Mouse (Mus musculus) intestine, postnatal 0 days (tissue): ENCODE results near the gene Ckap2l. TPM values are rescaled to one million over a fixed set of nuclear protein-coding genes. Genes with fewer than 3 reads are reported as not detected.
A peak's percentile ranks its signal among the peaks of the same experiment; 100 is the strongest.

ENCODE experiments used
- ATAC-seq: fragments of 200-750 bp; cut with Nextera tagmentation; 2 replicates; pipeline ENCODE4 v1.8.0; 2017; ENCODE audit warnings: mild to moderate bottlenecking, moderate TSS enrichment, moderate library complexity
- H3K27ac ChIP-seq: fragments of 300-500 bp; sonication (generic); 2 replicates; pipeline ENCODE4 v1.5.1; 2014; ENCODE audit warnings: mild to moderate bottlenecking, low read depth, low read length, moderate library complexity
- H3K27me3 ChIP-seq: fragments of 300-500 bp; sonication (generic); replicated peaks from 2 replicates; pipeline ENCODE4 v1.6.1; 2014; ENCODE audit warnings: low read length, mixed read lengths; ENCODE audit not compliant: control insufficient read depth, insufficient read depth
- H3K36me3 ChIP-seq: fragments of 300-500 bp; sonication (generic); 2 replicates; pipeline ENCODE4 v1.6.1; 2014; ENCODE audit warnings: mild to moderate bottlenecking, moderate library complexity; ENCODE audit not compliant: control insufficient read depth, insufficient read depth
- H3K4me1 ChIP-seq: fragments of 300-500 bp; sonication (generic); replicated peaks from 2 replicates; pipeline ENCODE4 v1.6.1; 2014; ENCODE audit warnings: antibody characterized with exemption, low read length, mixed read lengths; ENCODE audit not compliant: control insufficient read depth, insufficient read depth
- H3K4me2 ChIP-seq: fragments of 300-500 bp; sonication (generic); replicated peaks from 2 replicates; pipeline ENCODE4 v1.6.1; 2014; ENCODE audit warnings: low read depth, mild to moderate bottlenecking, moderate library complexity
- H3K4me3 ChIP-seq: fragments of 300-500 bp; sonication (generic); 2 replicates; pipeline ENCODE4 v1.5.1; 2014; ENCODE audit warnings: low read depth, low read length
- H3K9ac ChIP-seq: fragments of 300-500 bp; sonication (generic); 2 replicates; pipeline ENCODE4 v1.6.1; 2014; ENCODE audit warnings: mild to moderate bottlenecking, low read depth, low read length
- H3K9me3 ChIP-seq: fragments of 300-500 bp; sonication (generic); 2 replicates; pipeline ENCODE4 v1.6.1; 2016; ENCODE audit warnings: mixed run types; ENCODE audit not compliant: control insufficient read depth
- CTCF ChIP-seq: sonication (generic); IDR thresholded peaks from 2 replicates; pipeline ENCODE4 v1.5.1; 2016; ENCODE audit warnings: low read depth, mild to moderate bottlenecking, control low read depth, antibody characterized with exemption, moderate library complexity
- WGBS: fragments of 180-500 bp; shearing (Covaris S2); extraction: QIAGEN DNeasy Blood & Tissue Kit; methylation state at CpG from one replicate; pipeline ENCODE4 v1.1.7; 2014; 5-methylcytosine and 5-hydroxymethylcytosine counted together
- polyA plus RNA-seq: library from polyadenylated mRNA; unstranded; fragments of >200 nt; fragmentation: Nextera tagmentation; extraction: Ambion mirVana; gene quantifications from 2 replicates; pipeline ENCODE4 v1.2.1, GENCODE M21; 2015

Gene Ckap2l
- polyA plus RNA-seq, 1 experiment from 2014 or later: 11.0 TPM

DNA sequence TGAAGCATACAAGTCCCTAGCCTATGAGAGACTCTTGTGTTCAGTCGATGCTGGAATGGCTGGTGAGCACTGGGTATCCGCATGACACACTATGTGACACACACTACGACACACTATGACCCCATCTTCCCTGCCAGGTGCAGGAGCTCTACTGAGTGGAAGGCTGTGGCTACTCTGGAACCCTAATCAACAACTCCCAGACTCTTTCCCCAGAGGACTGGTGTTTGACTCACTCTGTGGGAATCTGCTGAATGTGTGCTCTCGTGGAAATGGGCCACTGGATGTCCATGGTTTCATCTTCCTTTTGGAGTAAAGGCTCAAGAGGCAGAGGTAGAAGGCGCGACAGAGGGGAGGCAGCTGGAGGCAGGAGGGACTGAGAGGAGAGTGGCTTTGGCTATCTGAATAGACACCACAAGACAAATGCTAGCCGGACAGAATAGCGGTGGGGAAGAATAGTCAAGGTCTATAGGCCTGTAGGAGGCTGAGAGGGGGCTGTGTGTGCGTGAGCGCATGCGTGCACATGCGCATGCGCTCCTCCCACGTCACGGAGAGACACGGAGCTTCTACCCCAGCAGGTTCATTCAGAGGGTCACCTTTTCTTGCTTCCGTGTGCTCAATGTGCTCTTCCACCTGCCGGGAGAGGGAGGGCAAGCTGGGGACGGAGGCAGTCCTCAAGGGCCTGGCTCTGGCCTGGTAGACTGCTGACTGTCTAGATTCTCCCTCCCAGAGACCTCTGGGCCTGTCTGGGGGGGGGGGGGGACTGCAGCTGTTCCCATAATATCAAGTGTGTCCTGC is 44.0 kb downstream of the Ckap2l start:
- Histone ChIP-seq H3K27me3 (0 out of 2 replicates have a peak, but pooled peaks cover 3% of the 10 kb centered on the region), H3K9ac (no peak overlapping the region), H3K27ac (no peak overlapping the region), H3K4me2 (no peak overlapping the region), H3K4me3 (no peak overlapping the region), H3K36me3 (no peaks in the 10 kb centered on the region), H3K9me3 (no peaks in the 10 kb centered on the region), H3K4me1 (no peaks in the 10 kb centered on the region)
- 79% methylated on average over 19 of the region's 19 CpGs for WGBS
- ATAC-seq: no peak
- TF ChIP-seq CTCF: no peak

- Histone ChIP-seq H3K36me3 (no peaks in the 10 kb centered on the region), H3K4me3 (no peak overlapping the region), H3K4me1 (peaks cover 13% of the 10 kb centered on the region), H3K27me3 (no peaks in the 10 kb centered on the region), H3K9me3 (no peaks in the 10 kb centered on the region), H3K4me2 (no peak overlapping the region), H3K9ac (no peak overlapping the region), H3K27ac (no peak overlapping the region)
- WGBS: 70% methylated on average over 1 of the region's 1 CpGs
- no peak for ATAC-seq
- TF ChIP-seq CTCF: no peak
Observed at GRCm38 (mm10) chr2:129249321-129249720, 47.7 kb downstream of the Ckap2l start.

- WGBS: 50% methylated on average over 7 of the region's 7 CpGs
- Histone ChIP-seq H3K9me3 (no peaks in the 10 kb centered on the region), H3K4me1 (peaks cover 13% of the 10 kb centered on the region), H3K27me3 (no peaks in the 10 kb centered on the region), H3K4me2 (peak overlapping the region; percentile 37), H3K9ac (no peak overlapping the region), H3K4me3 (no peak overlapping the region), H3K27ac (peak overlapping the region; percentile 77), H3K36me3 (no peaks in the 10 kb centered on the region)
- peak; percentile 84 for ATAC-seq
- no peak for TF ChIP-seq CTCF
Observed at GRCm38 (mm10) chr2:129247707-129248121, 49.3 kb downstream of the Ckap2l start.

DNA sequence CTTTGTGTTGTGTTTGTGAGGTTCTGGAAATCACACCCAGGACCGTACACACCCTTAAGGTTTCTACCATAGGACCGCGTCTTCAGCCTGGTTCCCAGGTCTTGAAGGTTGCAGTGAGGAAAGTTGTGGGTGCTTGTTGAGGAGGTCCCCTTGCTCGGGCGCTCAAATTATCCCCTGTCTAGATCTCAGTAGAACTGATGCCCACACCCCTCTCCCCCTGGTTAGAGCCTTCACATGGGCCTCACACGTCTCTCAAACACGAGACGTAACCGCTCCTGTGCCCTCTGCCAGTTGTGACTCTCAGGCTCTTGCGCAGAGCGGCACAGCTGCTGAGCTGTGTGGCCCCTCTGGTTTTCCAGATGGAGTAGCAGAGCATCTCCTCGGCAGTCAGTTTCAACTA is 50.1 kb downstream of the Ckap2l start:
- peak overlapping the region; percentile 77 for H3K27ac ChIP-seq
- no peak overlapping the region for H3K9ac ChIP-seq
- no peak for ATAC-seq
- no peaks in the 10 kb centered on the region for H3K9me3 ChIP-seq
- H3K27me3 ChIP-seq: no peaks in the 10 kb centered on the region
- peak overlapping the region; percentile 37; the same call in 1 of the 2 replicates for H3K4me2 ChIP-seq
- TF ChIP-seq CTCF: no peak
- peaks cover 13% of the 10 kb centered on the region for H3K4me1 ChIP-seq
- WGBS: 94% methylated on average over 12 of the region's 12 CpGs
- H3K36me3 ChIP-seq: no peaks in the 10 kb centered on the region
- H3K4me3 ChIP-seq: no peak overlapping the region

- Histone ChIP-seq H3K27me3 (no peaks in the 10 kb centered on the region), H3K4me1 (peaks cover 13% of the 10 kb centered on the region), H3K4me2 (no peak overlapping the region), H3K9ac (no peak overlapping the region), H3K27ac (peak overlapping the region; percentile 77; the same call in 1 of the 2 replicates), H3K9me3 (no peaks in the 10 kb centered on the region), H3K4me3 (no peak overlapping the region), H3K36me3 (no peaks in the 10 kb centered on the region)
- no peak for TF ChIP-seq CTCF
- no peak for ATAC-seq
- 68% methylated on average over 7 of the region's 7 CpGs for WGBS
Observed at GRCm38 (mm10) chr2:129246436-129246835, 50.6 kb downstream of the Ckap2l start.

DNA sequence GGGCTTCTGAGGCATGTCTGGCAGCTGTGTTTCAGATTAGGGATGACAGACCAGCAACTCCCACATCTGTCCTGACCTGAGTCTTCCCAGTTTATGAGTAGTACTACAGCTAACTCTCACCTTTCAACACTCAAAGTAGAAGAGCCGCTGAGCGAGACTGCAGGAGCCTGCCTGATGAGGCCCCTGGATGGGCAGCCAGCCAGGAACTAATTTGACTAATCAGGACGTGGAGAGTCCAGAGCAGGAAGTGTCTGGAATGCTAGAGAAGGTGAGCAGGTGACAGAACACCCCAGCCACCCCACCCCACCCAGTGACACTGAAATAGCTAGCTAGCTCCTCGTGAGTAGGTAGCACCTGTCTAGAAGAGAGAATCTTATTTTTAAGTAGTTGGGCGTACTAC is 51.4 kb downstream of the Ckap2l start:
- Histone ChIP-seq H3K36me3 (no peaks in the 10 kb centered on the region), H3K4me3 (no peak overlapping the region), H3K9ac (no peak overlapping the region), H3K9me3 (no peaks in the 10 kb centered on the region), H3K4me2 (no peak overlapping the region), H3K27ac (peak overlapping the region; percentile 50), H3K4me1 (peaks cover 13% of the 10 kb centered on the region), H3K27me3 (no peaks in the 10 kb centered on the region)
- 27% methylated on average over 5 of the region's 5 CpGs for WGBS
- ATAC-seq: peak; percentile 76
- no peak for TF ChIP-seq CTCF
